Mouse (Mus musculus): ENCODE results near the gene Agt. TPM values are rescaled to one million over a fixed set of nuclear protein-coding genes. Genes with fewer than 3 reads are reported as not detected.

The Agt gene
- 0.27 and 0.89 TPM in 2 replicates for polyA plus RNA-seq (2012; rRNA removed)

GRCm38 (mm10) chr8:124569593-124569992 is at the start of gene Agt:
TSS of gene Agt (minus strand) at chr8:124569706.
- Histone ChIP-seq H3K4me1 (ENCODE audit: control insufficient read depth, insufficient read depth, insufficient read length) (no peaks in the 10 kb centered on the region), H3K27ac (ENCODE audit: insufficient read depth, low read length) (no peak within 1 kb of the TSS), H3K27me3 (ENCODE audit: control insufficient read depth, insufficient read depth, low read length) (no peaks in the 10 kb centered on the region), H3K4me3 (ENCODE audit: extremely low read depth, insufficient read depth, insufficient read length) (no peak within 1 kb of the TSS), H3K36me3 (ENCODE audit: control insufficient read depth, insufficient read depth, low read length) (no peaks in the 10 kb centered on the region)
- WGBS: 83% methylated on average over 2 of the region's 2 CpGs
- TF ChIP-seq POLR2A (IDR thresholded peaks at IDR 0.05; ENCODE audit: low read depth, low read length) (no peak), CTCF (IDR thresholded peaks at IDR 0.05; ENCODE audit: extremely low read depth, insufficient read depth, insufficient read length, insufficient replicate concordance) (no peak)
- no peak for DNase-seq (ENCODE audit: low read depth in 1 of 2, low spot score in 2 of 2)

GRCm38 (mm10) chr8:124618252-124618651 is 48.7 kb upstream of the Agt start:
- H3K27me3 ChIP-seq (ENCODE audit: control insufficient read depth, insufficient read depth, low read length): no peaks in the 10 kb centered on the region
- H3K4me1 ChIP-seq (ENCODE audit: control insufficient read depth, insufficient read depth, insufficient read length): no peaks in the 10 kb centered on the region
- no peak for DNase-seq (ENCODE audit: low read depth in 1 of 2, low spot score in 2 of 2)
- no peak overlapping the region for H3K27ac ChIP-seq (ENCODE audit: insufficient read depth, low read length)
- WGBS: 58% methylated on average over 9 of the region's 9 CpGs
- TF ChIP-seq CTCF (IDR thresholded peaks at IDR 0.05; ENCODE audit: extremely low read depth, insufficient read depth, insufficient read length, insufficient replicate concordance) (no peak), POLR2A (IDR thresholded peaks at IDR 0.05; ENCODE audit: low read depth, low read length) (no peak)
- no peaks in the 10 kb centered on the region for H3K36me3 ChIP-seq (ENCODE audit: control insufficient read depth, insufficient read depth, low read length)
- no peak overlapping the region for H3K4me3 ChIP-seq (ENCODE audit: extremely low read depth, insufficient read depth, insufficient read length)

DNA sequence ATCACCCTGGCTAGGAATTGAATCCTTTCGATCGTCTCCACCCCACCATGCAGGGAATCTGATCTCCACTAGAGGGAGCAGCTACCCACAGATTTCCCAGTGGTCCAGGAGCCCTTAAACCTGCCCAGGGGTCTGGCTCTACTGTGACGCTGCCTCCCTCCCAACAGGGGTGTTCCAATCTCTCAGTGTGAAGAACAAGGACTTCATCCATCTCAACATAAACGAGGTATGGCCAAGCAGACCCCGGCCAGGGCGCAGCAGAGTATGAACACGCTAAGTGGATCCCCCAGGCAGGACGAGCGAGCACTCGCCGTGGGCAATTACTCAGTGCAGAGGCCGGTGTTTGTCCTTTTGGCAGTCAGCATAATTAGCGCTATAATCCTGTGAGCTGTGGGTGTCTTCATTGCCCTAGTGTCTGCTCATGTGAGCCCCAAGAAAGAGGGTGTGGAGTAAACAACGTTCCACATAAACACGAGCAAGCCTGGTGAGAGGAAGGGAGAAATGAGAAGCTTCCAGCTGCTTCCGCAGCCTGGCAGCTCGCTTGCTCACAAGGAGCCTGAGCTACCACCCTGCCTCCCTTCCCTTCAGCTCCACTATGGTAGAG is 47.9 kb upstream of the Agt start:
- TF ChIP-seq POLR2A (IDR thresholded peaks at IDR 0.05; ENCODE audit: low read depth, low read length) (no peak), CTCF (IDR thresholded peaks at IDR 0.05; ENCODE audit: extremely low read depth, insufficient read depth, insufficient read length, insufficient replicate concordance) (peak; percentile 80; the same call in 1 of the 2 replicates)
- no peaks in the 10 kb centered on the region for H3K4me1 ChIP-seq (ENCODE audit: control insufficient read depth, insufficient read depth, insufficient read length)

GRCm38 (mm10) chr8:124614325-124614724 is 44.8 kb upstream of the Agt start:
- no peaks in the 10 kb centered on the region for H3K27me3 ChIP-seq (ENCODE audit: control insufficient read depth, insufficient read depth, low read length)
- no peak for DNase-seq (ENCODE audit: low read depth in 1 of 2, low spot score in 2 of 2)
- H3K27ac ChIP-seq (ENCODE audit: insufficient read depth, low read length): no peak overlapping the region
- no peaks in the 10 kb centered on the region for H3K4me1 ChIP-seq (ENCODE audit: control insufficient read depth, insufficient read depth, insufficient read length)
- H3K36me3 ChIP-seq (ENCODE audit: control insufficient read depth, insufficient read depth, low read length): no peaks in the 10 kb centered on the region
- TF ChIP-seq CTCF (IDR thresholded peaks at IDR 0.05; ENCODE audit: extremely low read depth, insufficient read depth, insufficient read length, insufficient replicate concordance): no peak
- no peak for TF ChIP-seq POLR2A (IDR thresholded peaks at IDR 0.05; ENCODE audit: low read depth, low read length)
- 78% methylated on average over 5 of the region's 6 CpGs for WGBS
- no peak overlapping the region for H3K4me3 ChIP-seq (ENCODE audit: extremely low read depth, insufficient read depth, insufficient read length)

More for the DNA sequence above, 47.9 kb upstream of the Agt start:
- Histone ChIP-seq H3K36me3 (ENCODE audit: control insufficient read depth, insufficient read depth, low read length) (no peaks in the 10 kb centered on the region), H3K27ac (ENCODE audit: insufficient read depth, low read length) (0 out of 2 replicates have a peak overlapping the region, but pooled peaks have one; percentile 0), H3K4me3 (ENCODE audit: extremely low read depth, insufficient read depth, insufficient read length) (no peak overlapping the region), H3K27me3 (ENCODE audit: control insufficient read depth, insufficient read depth, low read length) (no peaks in the 10 kb centered on the region)
- WGBS: 9% methylated on average over 17 of the region's 17 CpGs
- DNase-seq (ENCODE audit: low read depth in 1 of 2, low spot score in 2 of 2): peak; percentile 11 to 50

GRCm38 (mm10) chr8:124608972-124609353 is 39.5 kb upstream of the Agt start:
- TF ChIP-seq CTCF (IDR thresholded peaks at IDR 0.05; ENCODE audit: extremely low read depth, insufficient read depth, insufficient read length, insufficient replicate concordance): no peak
- no peak for TF ChIP-seq POLR2A (IDR thresholded peaks at IDR 0.05; ENCODE audit: low read depth, low read length)
- H3K4me1 ChIP-seq (ENCODE audit: control insufficient read depth, insufficient read depth, insufficient read length): no peaks in the 10 kb centered on the region
- H3K27ac ChIP-seq (ENCODE audit: insufficient read depth, low read length): no peak overlapping the region
- no peak for DNase-seq (ENCODE audit: low read depth in 1 of 2, low spot score in 2 of 2)
- H3K27me3 ChIP-seq (ENCODE audit: control insufficient read depth, insufficient read depth, low read length): no peaks in the 10 kb centered on the region
- H3K4me3 ChIP-seq (ENCODE audit: extremely low read depth, insufficient read depth, insufficient read length): no peak overlapping the region
- WGBS: 68% methylated on average over 9 of the region's 9 CpGs
- no peaks in the 10 kb centered on the region for H3K36me3 ChIP-seq (ENCODE audit: control insufficient read depth, insufficient read depth, low read length)

GRCm38 (mm10) chr8:124608239-124608971 is 38.9 kb upstream of the Agt start:
- no peak for DNase-seq (ENCODE audit: low read depth in 1 of 2, low spot score in 2 of 2)
- H3K36me3 ChIP-seq (ENCODE audit: control insufficient read depth, insufficient read depth, low read length): no peaks in the 10 kb centered on the region
- WGBS: 64% methylated on average over 13 of the region's 13 CpGs
- H3K27ac ChIP-seq (ENCODE audit: insufficient read depth, low read length): no peak overlapping the region
- no peaks in the 10 kb centered on the region for H3K27me3 ChIP-seq (ENCODE audit: control insufficient read depth, insufficient read depth, low read length)
- H3K4me3 ChIP-seq (ENCODE audit: extremely low read depth, insufficient read depth, insufficient read length): no peak overlapping the region
- H3K4me1 ChIP-seq (ENCODE audit: control insufficient read depth, insufficient read depth, insufficient read length): no peaks in the 10 kb centered on the region
- TF ChIP-seq POLR2A (IDR thresholded peaks at IDR 0.05; ENCODE audit: low read depth, low read length) (no peak), CTCF (IDR thresholded peaks at IDR 0.05; ENCODE audit: extremely low read depth, insufficient read depth, insufficient read length, insufficient replicate concordance) (peak; percentile 29; the same call in 1 of the 2 replicates)

DNA sequence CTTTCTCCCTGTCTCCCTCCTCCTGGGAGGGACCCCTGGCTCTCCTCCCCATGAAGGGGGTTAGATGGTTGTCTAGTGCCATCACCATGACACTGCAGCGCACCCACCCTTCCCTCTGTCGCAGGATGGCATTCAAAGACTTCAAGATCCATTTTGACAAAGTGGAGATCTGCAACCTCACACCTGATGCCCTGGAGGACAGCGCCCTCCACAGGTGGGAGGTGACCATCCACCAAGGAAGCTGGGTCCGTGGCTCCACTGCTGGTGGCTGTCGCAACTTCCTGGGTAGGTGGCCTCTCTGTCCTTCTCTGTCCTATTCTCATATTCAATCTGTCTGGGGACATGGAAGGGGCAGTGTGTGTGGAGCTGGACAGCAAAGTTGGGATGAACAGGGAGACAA is 34.6 kb upstream of the Agt start:
- Histone ChIP-seq H3K27me3 (ENCODE audit: control insufficient read depth, insufficient read depth, low read length) (no peaks in the 10 kb centered on the region), H3K27ac (ENCODE audit: insufficient read depth, low read length) (no peak overlapping the region), H3K36me3 (ENCODE audit: control insufficient read depth, insufficient read depth, low read length) (no peaks in the 10 kb centered on the region), H3K4me3 (ENCODE audit: extremely low read depth, insufficient read depth, insufficient read length) (no peak overlapping the region), H3K4me1 (ENCODE audit: control insufficient read depth, insufficient read depth, insufficient read length) (no peaks in the 10 kb centered on the region)
- no peak for TF ChIP-seq CTCF (IDR thresholded peaks at IDR 0.05; ENCODE audit: extremely low read depth, insufficient read depth, insufficient read length, insufficient replicate concordance)
- TF ChIP-seq POLR2A (IDR thresholded peaks at IDR 0.05; ENCODE audit: low read depth, low read length): no peak
- 73% methylated on average over 5 of the region's 5 CpGs for WGBS
- DNase-seq (ENCODE audit: low read depth in 1 of 2, low spot score in 2 of 2): no peak

Measured in spleen, adult 2 months (tissue).